In the genomic region with DNA sequence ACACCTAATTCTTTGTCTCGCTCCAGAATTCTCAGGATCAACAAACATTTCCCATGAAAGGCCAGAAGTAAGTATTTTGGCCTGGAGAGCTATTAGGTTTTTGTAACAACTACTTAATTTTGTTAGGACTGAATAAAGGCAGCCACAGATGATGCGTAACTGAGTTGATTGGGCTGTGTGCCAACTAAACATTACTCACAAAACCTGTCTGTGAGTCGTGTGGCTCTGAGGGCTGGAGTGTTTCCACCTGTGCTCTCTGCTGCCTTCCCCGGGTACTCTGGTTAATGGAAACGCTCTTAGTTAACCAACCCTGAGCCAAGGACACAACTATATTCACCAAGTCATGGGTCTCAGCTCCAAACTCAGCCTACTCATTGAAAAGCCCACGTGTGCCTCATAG, we compare ENCODE assay signal across 29 mouse cellular contexts. TPM values are rescaled to one million over a fixed set of nuclear protein-coding genes. Genes with fewer than 3 reads are reported as not detected.
DNase-seq lines count a peak whose midpoint lies in the region; ATAC-seq and TF ChIP-seq lines count a peak whose summit lies in the region.
"Had no signal": no experiment of that assay in that cellular context is flagged by ENCODE, and none has a peak within 500 bp of the region (broad histone marks: within the 10 kb centered on the region; RNA-seq: fewer than 3 reads in every experiment).

No protein-coding gene starts in this region.

- H3K27ac ChIP-seq in kidney, postnatal 0 days, result no peak overlapping the region
- no peak overlapping the region for H3K27ac ChIP-seq in kidney, embryonic 16.5 days (ENCODE audit: low read length)
- H3K27ac ChIP-seq in lung, embryonic 16.5 days (ENCODE audit: low read length), result no peak overlapping the region
- no peak overlapping the region for H3K27ac ChIP-seq in stomach, postnatal 0 days (replicated peaks)
- H3K27ac ChIP-seq: embryonic facial prominence, embryonic 13.5 days; gastrocnemius, adult 2 months; heart, adult 2 months; hindbrain, embryonic 14.5 days; liver, embryonic 15.5 days; midbrain, embryonic 10.5 days; midbrain, embryonic 15.5 days; neural tube, embryonic 15.5 days; stomach, embryonic 15.5 days had no signal

- H3K9me3 ChIP-seq in kidney, postnatal 0 days (replicated peaks; ENCODE audit: low read length), result no peaks in the 10 kb centered on the region
- no peaks in the 10 kb centered on the region for H3K9me3 ChIP-seq in kidney, embryonic 16.5 days (ENCODE audit: low read length)
- no peaks in the 10 kb centered on the region for H3K9me3 ChIP-seq in lung, embryonic 16.5 days (ENCODE audit: control insufficient read depth, low read length)
- H3K9me3 ChIP-seq in stomach, postnatal 0 days (ENCODE audit: control insufficient read depth, low read length), result no peaks in the 10 kb centered on the region
- H3K9me3 ChIP-seq: embryonic facial prominence, embryonic 13.5 days; heart, embryonic 12.5 days; liver, embryonic 15.5 days; midbrain, embryonic 10.5 days; midbrain, embryonic 15.5 days; neural tube, embryonic 15.5 days; stomach, embryonic 15.5 days had no signal

- H3K36me3 ChIP-seq in kidney, postnatal 0 days (ENCODE audit: insufficient read depth, low read length), result peaks cover 9% of the 10 kb centered on the region; the same call in 1 of the 2 replicates
- 0 out of 2 replicates have a peak, but pooled peaks cover 2% of the 10 kb centered on the region for H3K36me3 ChIP-seq in kidney, embryonic 16.5 days (ENCODE audit: insufficient read depth, low read length)
- H3K36me3 ChIP-seq in lung, embryonic 16.5 days (ENCODE audit: control insufficient read depth, insufficient read depth, low read length), result 0 out of 2 replicates have a peak, but pooled peaks cover 3% of the 10 kb centered on the region
- 0 out of 2 replicates have a peak, but pooled peaks cover under 1% of the 10 kb centered on the region for H3K36me3 ChIP-seq in stomach, postnatal 0 days (ENCODE audit: control insufficient read depth, insufficient read depth, low read length)
- H3K36me3 ChIP-seq: liver, embryonic 15.5 days; midbrain, embryonic 15.5 days; stomach, embryonic 15.5 days had no signal

- ATAC-seq in kidney, postnatal 0 days (replicated peaks; ENCODE audit: low FRiP score, low read depth), result no peak
- no peak for ATAC-seq in kidney, embryonic 16.5 days (ENCODE audit: low FRiP score, low TSS enrichment)
- ATAC-seq in lung, embryonic 16.5 days (ENCODE audit: low read depth), result peak; percentile 28; the same call in 1 of the 2 replicates
- no peak for ATAC-seq in stomach, postnatal 0 days (ENCODE audit: low FRiP score, low TSS enrichment)
- ATAC-seq: intestine, postnatal 0 days; midbrain, embryonic 15.5 days; Patski had no signal

- no peak overlapping the region for H3K4me3 ChIP-seq in kidney, postnatal 0 days (replicated peaks; ENCODE audit: low read depth, low read length)
- no peak overlapping the region for H3K4me3 ChIP-seq in kidney, embryonic 16.5 days (ENCODE audit: low read length)
- H3K4me3 ChIP-seq in lung, embryonic 16.5 days (ENCODE audit: low read length), result no peak overlapping the region
- H3K4me3 ChIP-seq in stomach, postnatal 0 days (ENCODE audit: low read depth, low read length), result no peak overlapping the region
- H3K4me3 ChIP-seq: embryonic facial prominence, embryonic 13.5 days; erythroblast, embryonic 14.5 days; gastrocnemius, adult 2 months; heart, adult 2 months; heart, embryonic 12.5 days; liver, embryonic 15.5 days; midbrain, embryonic 10.5 days; midbrain, embryonic 15.5 days; neural tube, embryonic 15.5 days; stomach, embryonic 15.5 days had no signal

- no peak for TF ChIP-seq EP300 in stomach, postnatal 0 days (optimal IDR thresholded peaks at IDR 0.05)

- peak; percentile 6 for DNase-seq in kidney, postnatal 0 days (ENCODE audit: low spot score)
- DNase-seq in lung, postnatal 14 days, result no peak
- peak; percentile 75 for DNase-seq in MN1 (ENCODE audit: low spot score)
- no peak for DNase-seq in stomach, postnatal 0 days (ENCODE audit: low spot score)
- DNase-seq: adrenal gland, postnatal 25 days; cerebellum, adult 11-12 months; cerebellum, adult 9-11 months; embryo, embryonic 11 days; gastrocnemius, adult 2 months; heart, adult 2 months; liver; lung, postnatal 10 days; right cerebral cortex, postnatal 25 days; thymus, postnatal 14 days had no signal

- WGBS in kidney, postnatal 0 days, result 58% methylated on average over 6 of the region's 6 CpGs
- WGBS in kidney, embryonic 16.5 days, result 58% methylated on average over 6 of the region's 6 CpGs
- 43% methylated on average over 6 of the region's 6 CpGs for WGBS in lung, embryonic 16.5 days
- WGBS in stomach, postnatal 0 days, result 37% methylated on average over 6 of the region's 6 CpGs

- no peak overlapping the region for H3K9ac ChIP-seq in kidney, postnatal 0 days (ENCODE audit: low read depth, low read length)
- H3K9ac ChIP-seq in kidney, embryonic 16.5 days (replicated peaks; ENCODE audit: low read length), result no peak overlapping the region
- H3K9ac ChIP-seq in lung, embryonic 16.5 days (ENCODE audit: low read length), result no peak overlapping the region
- no peak overlapping the region for H3K9ac ChIP-seq in stomach, postnatal 0 days (ENCODE audit: low read length)
- H3K9ac ChIP-seq: embryonic facial prominence, embryonic 13.5 days; heart, embryonic 12.5 days; hindbrain, embryonic 14.5 days; liver, embryonic 15.5 days; midbrain, embryonic 15.5 days; neural tube, embryonic 15.5 days; stomach, embryonic 15.5 days had no signal

- TF ChIP-seq CTCF in kidney, postnatal 0 days (IDR thresholded peaks at IDR 0.05; ENCODE audit: low read depth), result no peak
- TF ChIP-seq CTCF in stomach, postnatal 0 days (IDR thresholded peaks at IDR 0.05; ENCODE audit: low read depth), result 0 out of 2 replicates have a peak, but pooled peaks have one; percentile 14

- no peak overlapping the region for H3K4me2 ChIP-seq in kidney, postnatal 0 days (ENCODE audit: low read length)
- H3K4me2 ChIP-seq in kidney, embryonic 16.5 days (replicated peaks; ENCODE audit: low read depth, low read length), result no peak overlapping the region
- no peak overlapping the region for H3K4me2 ChIP-seq in lung, embryonic 16.5 days (ENCODE audit: low read depth, low read length)
- H3K4me2 ChIP-seq in stomach, postnatal 0 days (replicated peaks; ENCODE audit: low read depth), result no peak overlapping the region
- H3K4me2 ChIP-seq: embryonic facial prominence, embryonic 13.5 days; heart, embryonic 12.5 days; hindbrain, embryonic 14.5 days; liver, embryonic 15.5 days; midbrain, embryonic 15.5 days; neural tube, embryonic 15.5 days; stomach, embryonic 15.5 days had no signal

- H3K4me1 ChIP-seq in kidney, postnatal 0 days (replicated peaks; ENCODE audit: insufficient read depth, low read length), result no peaks in the 10 kb centered on the region
- no peaks in the 10 kb centered on the region for H3K4me1 ChIP-seq in kidney, embryonic 16.5 days (ENCODE audit: insufficient read depth, low read length)
- no peaks in the 10 kb centered on the region for H3K4me1 ChIP-seq in lung, embryonic 16.5 days (replicated peaks; ENCODE audit: control insufficient read depth, insufficient read depth, low read length)
- no peaks in the 10 kb centered on the region for H3K4me1 ChIP-seq in stomach, postnatal 0 days (replicated peaks; ENCODE audit: control insufficient read depth, insufficient read depth)
- H3K4me1 ChIP-seq: heart, embryonic 12.5 days; liver, embryonic 15.5 days; midbrain, embryonic 15.5 days; neural tube, embryonic 15.5 days; stomach, embryonic 15.5 days had no signal

- H3K27me3 ChIP-seq in kidney, postnatal 0 days (ENCODE audit: insufficient read depth, low read length), result no peaks in the 10 kb centered on the region
- H3K27me3 ChIP-seq in kidney, embryonic 16.5 days (ENCODE audit: insufficient read depth, low read length), result no peaks in the 10 kb centered on the region
- H3K27me3 ChIP-seq in lung, embryonic 16.5 days (ENCODE audit: control insufficient read depth, insufficient read depth, low read depth, low read length), result no peaks in the 10 kb centered on the region
- no peaks in the 10 kb centered on the region for H3K27me3 ChIP-seq in stomach, postnatal 0 days (ENCODE audit: control insufficient read depth, insufficient read depth, low read length)
- H3K27me3 ChIP-seq: CH12.LX; embryonic facial prominence, embryonic 13.5 days; heart, embryonic 12.5 days; liver, embryonic 15.5 days; midbrain, embryonic 15.5 days; neural tube, embryonic 15.5 days; Patski; stomach, embryonic 15.5 days had no signal

RNA-seq across cellular contexts. Expression of gene Pex7, which starts 14.3 kb away (rescaled TPM):
- 61.1 and 64.8 TPM in 2 replicates for polyA plus RNA-seq in kidney, postnatal 0 days (2015; fragmentation: Nextera tagmentation; extraction: Ambion mirVana)
- polyA plus RNA-seq in kidney, embryonic 16.5 days (2015; fragmentation: Nextera tagmentation; extraction: Ambion mirVana), result 39.1 and 40.4 TPM in 2 replicates
- 30.5 and 34.2 TPM in 2 replicates for polyA plus RNA-seq in lung, embryonic 16.5 days (2015; fragmentation: Nextera tagmentation; extraction: Ambion mirVana)
- 56.0 and 60.8 TPM in 2 replicates for polyA plus RNA-seq in stomach, postnatal 0 days (2015; fragmentation: Nextera tagmentation; extraction: Ambion mirVana)

RNA-seq across cellular contexts. Expression of gene Map3k5, which starts 41.1 kb away (rescaled TPM):
- 2.2 and 3.0 TPM in 2 replicates for polyA plus RNA-seq in kidney, postnatal 0 days (2015; fragmentation: Nextera tagmentation; extraction: Ambion mirVana)
- polyA plus RNA-seq in kidney, embryonic 16.5 days (2015; fragmentation: Nextera tagmentation; extraction: Ambion mirVana), result 2.4 and 3.0 TPM in 2 replicates
- polyA plus RNA-seq in lung, embryonic 16.5 days (2015; fragmentation: Nextera tagmentation; extraction: Ambion mirVana), result 1.2 and 1.7 TPM in 2 replicates
- polyA plus RNA-seq in stomach, postnatal 0 days (2015; fragmentation: Nextera tagmentation; extraction: Ambion mirVana), result 2.4 and 3.1 TPM in 2 replicates
- polyA plus RNA-seq: erythroblast, embryonic 14.5 days had no signal

RNA-seq across cellular contexts. Expression of gene Slc35d3, which starts 41.9 kb away (rescaled TPM):
- 0.07 and 0.11 TPM in 2 replicates for polyA plus RNA-seq in kidney, postnatal 0 days (2015; fragmentation: Nextera tagmentation; extraction: Ambion mirVana)
- 0.32 and 0.49 TPM in 2 replicates for polyA plus RNA-seq in kidney, embryonic 16.5 days (2015; fragmentation: Nextera tagmentation; extraction: Ambion mirVana)
- 0.72 and 0.95 TPM in 2 replicates for polyA plus RNA-seq in lung, embryonic 16.5 days (2015; fragmentation: Nextera tagmentation; extraction: Ambion mirVana)
- 0.24 and 0.25 TPM in 2 replicates for polyA plus RNA-seq in stomach, postnatal 0 days (2015; fragmentation: Nextera tagmentation; extraction: Ambion mirVana)
- polyA plus RNA-seq: C2C12, Patski had no signal

Comparison
In these comparisons a context has a peak if more than half of its experiments do, and no peak if none do; other contexts are left out.
1. DNase-seq: peak in kidney, postnatal 0 days (single experiment) and MN1 (single experiment); none in lung, postnatal 14 days (single experiment) and stomach, postnatal 0 days (single experiment).